Mouse (Mus musculus) cerebellum, adult 2 months (tissue): ENCODE data around the gene Arhgap15.

ENCODE experiments used
- CTCF ChIP-seq: fragments of 200-500 bp; IDR thresholded peaks from 2 replicates; pipeline ENCODE4 v1.5.1; 2011; ENCODE audit warnings: low read depth, mild to moderate bottlenecking, control low read depth, low read length, moderate library complexity, borderline replicate concordance; ENCODE audit not compliant: insufficient read depth
- POLR2A ChIP-seq: fragments of 200-500 bp; IDR thresholded peaks from 2 replicates; pipeline ENCODE4 v1.6.1; 2011; ENCODE audit warnings: low read length, control low read depth, borderline replicate concordance; ENCODE audit not compliant: insufficient read depth

- TF ChIP-seq CTCF (no peak), POLR2A (no peak)
These were observed 596.8 kb downstream of the Arhgap15 start for GRCm38 (mm10) chr2:44345325-44345945.
